Mouse (Mus musculus): ENCODE measurements around the gene Olfr215.
"Not testable (repeated sequence)": the region's sequence is repeated elsewhere in the genome, so short reads cannot be mapped to it uniquely, and the experiment has no call there.

Olfr215 gene

GRCm38 (mm10) chr6:116584095-116584494 is at the start of gene Olfr215:
TSS of gene Olfr215 (minus strand) at chr6:116584195.
- DNase-seq, result no peak

GRCm38 (mm10) chr6:116632129-116632528 is 48.1 kb upstream of the Olfr215 start:
- DNase-seq, result peak; percentile 46

GRCm38 (mm10) chr6:116629766-116630165 is 45.8 kb upstream of the Olfr215 start:
- DNase-seq, result no peak

- peak; percentile 69 for DNase-seq
These were observed 44.7 kb upstream of the Olfr215 start, which contains the start of gene Zfp422 for GRCm38 (mm10) chr6:116628539-116629171. TSS of gene Zfp422 (minus strand) at chr6:116628999.

- no peak for DNase-seq
These were observed 44.1 kb upstream of the Olfr215 start for GRCm38 (mm10) chr6:116628095-116628494.

GRCm38 (mm10) chr6:116626417-116626816 is 42.4 kb upstream of the Olfr215 start:
- DNase-seq, result not testable (repeated sequence)

- no peak for DNase-seq
These were observed 37.5 kb upstream of the Olfr215 start for GRCm38 (mm10) chr6:116621318-116622023.

GRCm38 (mm10) chr6:116618073-116618472 is 34.1 kb upstream of the Olfr215 start:
- DNase-seq, result no peak

GRCm38 (mm10) chr6:116615719-116616118 is 31.7 kb upstream of the Olfr215 start:
- no peak for DNase-seq

GRCm38 (mm10) chr6:116607230-116607629 is 23.2 kb upstream of the Olfr215 start:
- DNase-seq, result no peak

- DNase-seq, result not testable (repeated sequence)
These were observed 17.0 kb upstream of the Olfr215 start for GRCm38 (mm10) chr6:116600969-116601368.

- DNase-seq, result peak; percentile 10
These were observed 14.2 kb downstream of the Olfr215 start for GRCm38 (mm10) chr6:116569834-116570233.

- no peak for DNase-seq
These were observed 29.0 kb downstream of the Olfr215 start for GRCm38 (mm10) chr6:116554952-116555351.

- DNase-seq, result no peak
These were observed 30.1 kb downstream of the Olfr215 start, which contains the start of gene Olfr214 for GRCm38 (mm10) chr6:116553935-116554334. TSS of gene Olfr214 (plus strand) at chr6:116554235.

GRCm38 (mm10) chr6:116550841-116551240 is 33.2 kb downstream of the Olfr215 start, which contains the start of gene Gm5580:
TSS of gene Gm5580 (plus strand) at chr6:116551141.
- not testable (repeated sequence) for DNase-seq

GRCm38 (mm10) chr6:116542500-116542899 is 41.5 kb downstream of the Olfr215 start:
- no peak for DNase-seq

- no peak for DNase-seq
These were observed 45.8 kb downstream of the Olfr215 start, which contains the start of gene Olfr213 for GRCm38 (mm10) chr6:116538156-116538555. TSS of gene Olfr213 (plus strand) at chr6:116538456.
